Mouse (Mus musculus): ENCODE results near the gene Hist1h4d.

The Hist1h4d gene

DNA sequence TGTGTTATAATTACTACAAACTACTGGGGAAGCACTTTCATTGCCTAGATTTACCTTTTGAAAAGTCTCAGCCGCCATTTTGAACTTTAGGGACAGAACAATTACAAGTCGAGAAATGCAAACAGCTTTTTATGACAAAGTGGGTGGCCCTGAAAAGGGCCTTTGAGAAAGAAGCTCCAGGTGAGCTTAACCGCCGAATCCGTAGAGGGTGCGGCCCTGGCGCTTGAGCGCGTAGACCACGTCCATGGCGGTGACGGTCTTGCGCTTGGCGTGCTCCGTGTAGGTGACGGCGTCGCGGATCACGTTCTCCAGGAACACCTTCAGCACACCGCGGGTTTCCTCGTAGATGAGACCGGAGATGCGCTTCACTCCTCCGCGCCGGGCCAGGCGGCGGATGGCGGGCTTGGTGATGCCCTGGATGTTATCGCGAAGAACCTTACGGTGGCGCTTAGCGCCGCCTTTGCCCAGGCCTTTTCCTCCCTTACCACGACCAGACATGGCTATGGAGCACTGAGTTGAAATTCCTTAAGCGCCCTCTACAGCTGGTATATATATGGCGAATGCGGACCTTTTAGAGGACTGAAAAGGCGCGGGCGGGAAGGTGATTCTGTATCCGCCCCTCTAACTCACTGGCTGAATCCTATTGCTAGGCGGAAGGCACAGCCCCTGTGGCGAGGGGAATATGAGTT, 30.1 kb upstream of the Hist1h4d start, which contains the start of gene Hist1h4f:
Gene Hist1h4f (minus strand): TSS at position 503 of the 689 bp plus-strand sequence.
- in situ Hi-C loops (cut with MboI; ENCODE audit: low sequenced_read_pairs): loop anchor here (25.0 kb wide), 1 partner anchor 1764 kb away; the partner anchor contains the start of genes Hist1h1b, Hist1h2an, Hist1h2bp and Hist1h3i

DNA sequence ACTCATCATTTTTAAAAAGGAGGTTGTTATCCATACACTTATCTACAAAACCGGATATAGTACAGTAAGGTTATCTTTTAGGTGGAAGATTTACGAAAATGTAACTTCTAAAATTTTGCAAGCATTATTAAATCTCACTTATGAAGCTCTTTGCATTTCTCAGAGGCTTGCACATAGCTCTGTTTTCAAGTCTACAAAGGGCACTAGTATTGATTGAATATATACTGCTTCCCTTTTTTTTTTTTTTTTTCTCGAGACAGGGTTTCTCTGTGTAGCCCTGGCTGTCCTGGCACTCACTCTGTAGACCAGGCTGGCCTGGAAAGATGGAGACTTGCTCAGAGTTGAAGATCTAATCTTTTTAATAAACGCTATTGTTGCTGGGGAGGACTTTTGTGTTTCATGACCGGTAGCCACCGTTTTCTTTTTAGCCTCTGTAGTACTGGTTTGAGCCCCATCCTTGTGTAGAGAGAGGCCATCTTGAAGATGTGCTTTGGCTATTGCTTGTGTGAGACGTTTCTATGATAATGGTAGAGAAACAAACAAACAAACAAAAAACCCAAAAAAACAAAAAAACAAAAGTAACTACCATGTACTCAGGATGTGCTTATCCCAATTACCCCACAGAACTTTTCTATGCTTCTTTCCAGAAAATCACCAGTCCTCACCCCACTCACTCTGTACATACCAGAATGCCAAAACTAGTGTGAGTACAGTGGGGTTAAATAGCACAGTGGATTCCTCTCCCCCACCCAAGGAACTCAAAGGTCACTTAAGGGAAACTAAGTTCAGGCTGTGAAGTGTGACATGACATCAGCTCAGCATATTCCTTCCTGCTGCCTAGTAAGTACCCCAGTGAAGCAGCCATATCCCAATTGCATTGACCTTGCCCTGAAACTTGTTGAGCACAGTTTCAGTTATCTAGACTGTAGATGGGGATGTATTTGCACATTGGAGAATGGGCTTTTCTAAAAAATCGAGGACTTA, 29.2 kb upstream of the Hist1h4d start:
- in situ Hi-C loops (cut with MboI; ENCODE audit: low sequenced_read_pairs): loop anchor here (25.0 kb wide), 1 partner anchor 1765 kb away; the partner anchor contains the start of genes Hist1h1b, Hist1h2an, Hist1h2bp and Hist1h3i

GRCm38 (mm10) chr13:23552962-23553361, 28.4 kb upstream of the Hist1h4d start, which contains the start of gene Hist1h1d:
Hist1h1d (plus strand) TSS chr13:23553262.
- in situ Hi-C loops (cut with MboI; ENCODE audit: low sequenced_read_pairs): loop anchor here (25.0 kb wide), 1 partner anchor 1766 kb away; the partner anchor contains the start of genes Hist1h1b, Hist1h2an, Hist1h2bp and Hist1h3i

DNA sequence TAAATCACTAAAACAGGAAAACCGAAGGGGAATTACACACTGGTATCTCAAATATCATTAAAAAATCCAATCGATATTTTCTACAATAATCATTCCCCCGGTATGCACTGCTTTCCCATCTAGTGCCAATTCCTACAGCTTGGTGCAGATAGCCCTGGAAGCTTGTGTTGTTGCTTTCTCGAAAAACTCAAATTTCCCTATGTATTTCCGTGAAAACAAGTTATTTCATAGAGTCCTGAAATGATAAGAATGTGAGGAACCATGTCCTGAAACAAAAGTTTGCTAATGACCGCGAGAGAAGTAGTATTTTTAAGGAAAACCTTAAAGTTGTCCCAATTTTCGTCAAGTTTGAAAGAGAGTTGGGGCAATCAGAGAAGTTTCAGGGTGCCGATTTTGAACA, 27.0 kb upstream of the Hist1h4d start:
- in situ Hi-C loops (cut with MboI; ENCODE audit: low sequenced_read_pairs): loop anchor here (25.0 kb wide), 1 partner anchor 1767 kb away; the partner anchor contains the start of genes Hist1h1b, Hist1h2an, Hist1h2bp and Hist1h3i

DNA sequence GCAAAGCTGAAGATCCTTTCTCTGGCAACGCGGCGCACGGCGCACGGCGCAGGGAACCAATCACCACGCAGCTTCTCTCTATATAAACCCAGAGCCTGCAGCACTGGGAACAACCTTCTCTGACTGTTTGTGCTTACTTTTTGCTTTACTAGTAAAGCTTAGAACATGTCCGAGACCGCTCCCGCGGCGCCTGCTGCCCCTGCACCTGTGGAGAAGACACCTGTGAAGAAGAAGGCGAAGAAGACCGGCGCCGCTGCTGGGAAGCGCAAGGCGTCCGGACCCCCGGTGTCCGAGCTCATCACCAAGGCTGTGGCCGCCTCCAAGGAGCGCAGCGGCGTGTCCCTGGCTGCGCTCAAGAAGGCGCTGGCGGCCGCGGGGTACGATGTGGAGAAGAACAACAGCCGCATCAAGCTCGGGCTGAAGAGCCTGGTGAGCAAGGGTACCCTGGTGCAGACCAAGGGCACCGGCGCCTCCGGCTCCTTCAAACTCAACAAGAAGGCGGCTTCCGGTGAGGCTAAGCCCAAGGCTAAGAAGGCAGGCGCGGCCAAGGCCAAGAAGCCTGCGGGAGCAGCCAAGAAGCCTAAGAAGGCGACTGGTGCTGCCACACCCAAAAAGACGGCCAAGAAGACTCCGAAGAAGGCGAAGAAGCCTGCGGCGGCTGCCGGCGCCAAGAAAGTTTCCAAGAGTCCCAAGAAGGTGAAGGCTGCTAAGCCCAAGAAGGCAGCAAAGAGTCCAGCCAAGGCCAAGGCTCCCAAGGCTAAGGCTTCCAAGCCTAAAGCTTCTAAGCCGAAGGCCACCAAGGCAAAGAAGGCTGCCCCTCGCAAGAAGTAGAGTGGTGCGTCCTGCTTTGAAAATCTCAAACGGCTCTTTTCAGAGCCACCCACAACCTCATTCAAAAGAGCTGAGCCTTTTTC, 26.2 kb upstream of the Hist1h4d start:
- in situ Hi-C loops (cut with MboI; ENCODE audit: low sequenced_read_pairs): loop anchor here (25.0 kb wide), 1 partner anchor 1768 kb away; the partner anchor contains the start of genes Hist1h1b, Hist1h2an, Hist1h2bp and Hist1h3i

DNA sequence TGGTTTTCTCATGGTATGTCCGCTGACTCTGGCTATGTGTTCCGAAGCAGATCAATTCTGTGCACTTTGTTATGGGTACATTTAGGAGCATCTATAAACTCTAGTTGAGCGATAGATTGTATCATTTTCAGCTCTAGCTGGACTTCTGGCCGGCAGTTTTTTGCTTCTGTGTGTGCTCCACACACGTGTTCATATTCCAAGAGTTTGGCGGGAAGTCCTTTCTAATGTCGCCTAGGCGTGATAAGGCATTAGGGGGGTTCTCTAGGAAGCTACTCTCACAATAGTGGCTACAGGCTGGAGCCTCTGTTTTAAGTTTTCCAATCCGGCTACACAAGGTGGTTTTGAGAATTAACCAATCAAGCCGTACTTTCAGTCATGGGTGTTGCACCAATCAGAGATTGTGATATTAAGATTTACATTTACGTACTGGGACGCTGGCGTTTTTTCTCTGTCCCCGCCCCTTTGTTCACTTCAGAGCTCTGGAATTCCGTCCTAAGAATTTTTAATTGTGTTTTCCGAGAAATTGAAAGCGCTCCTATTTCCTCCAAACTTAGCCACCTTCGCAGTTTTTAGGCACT, 25.5 kb upstream of the Hist1h4d start:
- in situ Hi-C loops (cut with MboI; ENCODE audit: low sequenced_read_pairs): loop anchor here (25.0 kb wide), 1 partner anchor 1769 kb away; the partner anchor contains the start of genes Hist1h1b, Hist1h2an, Hist1h2bp and Hist1h3i

- in situ Hi-C loops (cut with MboI; ENCODE audit: low sequenced_read_pairs): loop anchor here (25.0 kb wide), 1 partner anchor 1770 kb away; the partner anchor contains the start of genes Hist1h1b, Hist1h2an, Hist1h2bp and Hist1h3i
Observed at GRCm38 (mm10) chr13:23556906-23557305, 24.5 kb upstream of the Hist1h4d start.

DNA sequence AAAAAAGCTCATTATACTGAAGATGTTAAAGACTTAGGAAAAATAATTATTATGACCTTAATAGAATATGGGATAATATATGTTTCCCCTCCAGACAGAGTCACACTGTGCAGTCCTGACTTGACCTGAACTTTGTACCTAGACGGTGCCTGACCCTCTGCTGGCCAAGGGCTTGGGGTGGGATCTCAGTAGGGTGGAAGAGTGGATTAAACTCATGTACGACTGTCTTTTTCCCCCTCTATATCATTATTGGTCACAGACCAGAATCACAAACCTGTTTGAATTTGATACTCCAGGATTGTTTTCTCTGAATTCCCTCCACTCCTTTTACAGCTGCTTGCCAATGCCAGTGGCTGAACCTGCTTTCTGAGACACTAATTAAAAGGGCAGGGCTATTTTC, 20.7 kb upstream of the Hist1h4d start:
- in situ Hi-C loops (cut with MboI; ENCODE audit: low sequenced_read_pairs): loop anchor here (25.0 kb wide), 1 partner anchor 1773 kb away; the partner anchor contains the start of genes Hist1h1b, Hist1h2an, Hist1h2bp and Hist1h3i

- in situ Hi-C loops (cut with MboI; ENCODE audit: low sequenced_read_pairs): loop anchor here (25.0 kb wide), 1 partner anchor 1774 kb away; the partner anchor contains the start of genes Hist1h1b, Hist1h2an, Hist1h2bp and Hist1h3i
Observed at GRCm38 (mm10) chr13:23561531-23561882, 19.9 kb upstream of the Hist1h4d start.

DNA sequence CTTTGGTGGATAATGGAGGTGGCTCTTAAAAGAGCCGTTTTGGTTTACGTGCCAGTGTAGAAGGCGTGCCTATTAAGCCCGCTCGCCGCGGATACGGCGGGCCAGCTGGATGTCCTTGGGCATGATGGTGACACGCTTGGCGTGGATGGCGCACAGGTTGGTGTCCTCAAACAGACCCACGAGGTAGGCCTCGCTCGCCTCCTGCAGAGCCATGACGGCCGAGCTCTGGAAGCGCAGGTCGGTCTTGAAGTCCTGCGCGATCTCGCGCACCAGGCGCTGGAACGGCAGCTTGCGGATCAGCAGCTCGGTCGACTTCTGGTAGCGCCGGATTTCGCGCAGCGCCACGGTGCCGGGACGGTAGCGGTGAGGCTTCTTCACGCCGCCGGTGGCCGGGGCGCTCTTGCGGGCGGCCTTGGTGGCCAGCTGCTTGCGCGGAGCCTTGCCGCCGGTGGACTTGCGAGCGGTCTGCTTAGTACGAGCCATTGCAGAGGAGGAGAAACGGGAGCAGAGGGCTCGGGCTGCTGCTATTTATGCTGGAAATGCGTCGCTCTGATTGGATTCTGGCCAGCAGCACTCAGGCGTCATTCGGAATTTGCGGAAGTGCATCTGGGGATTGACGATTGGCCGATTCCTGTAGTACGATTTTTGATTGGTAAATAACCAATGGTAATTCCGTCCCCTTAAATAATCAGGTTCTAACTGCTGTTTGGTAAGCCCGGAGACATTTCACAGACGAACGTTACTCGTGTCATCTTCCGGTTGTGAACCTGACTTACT, 19.3 kb upstream of the Hist1h4d start, which contains the start of gene Hist1h3e:
Gene Hist1h3e (minus strand): TSS at position 487 of the 777 bp plus-strand sequence.
- in situ Hi-C loops (cut with MboI; ENCODE audit: low sequenced_read_pairs): loop anchor here (25.0 kb wide), 1 partner anchor 1775 kb away; the partner anchor contains the start of genes Hist1h1b, Hist1h2an, Hist1h2bp and Hist1h3i

DNA sequence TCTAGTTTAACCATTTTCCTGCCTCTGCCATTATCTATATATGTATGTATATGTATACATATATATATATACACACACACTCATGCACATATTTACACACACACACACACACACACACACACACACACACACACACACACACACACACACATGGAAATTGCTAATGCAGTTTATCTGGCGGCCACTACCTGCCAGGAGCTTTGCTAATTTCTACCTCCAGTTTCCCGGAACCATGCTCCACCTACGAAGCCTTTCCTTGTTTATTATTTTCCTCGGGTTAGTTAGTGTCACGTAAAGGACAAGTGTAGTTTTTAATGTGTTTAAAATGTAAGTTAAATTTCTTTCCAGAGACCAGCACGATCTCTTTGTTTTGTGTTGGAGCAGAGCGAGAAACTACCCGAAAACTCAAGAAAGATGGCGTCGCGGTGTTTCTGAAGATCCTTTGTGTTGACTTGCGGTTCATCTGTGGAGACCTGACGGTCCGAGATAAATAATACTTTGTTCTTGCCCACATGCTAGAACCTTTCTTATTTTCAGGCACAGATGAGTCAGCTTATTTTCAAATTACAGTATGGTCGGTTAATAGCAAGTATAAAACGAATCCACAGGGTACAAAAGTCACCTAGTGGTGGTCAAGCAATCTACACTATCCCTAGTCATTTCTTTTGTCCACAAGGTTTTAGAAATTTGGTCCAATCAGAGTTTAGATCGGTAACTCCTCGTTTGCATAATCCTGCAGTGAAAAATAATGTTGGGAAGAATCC, 18.5 kb upstream of the Hist1h4d start:
- in situ Hi-C loops (cut with MboI; ENCODE audit: low sequenced_read_pairs): loop anchor here (25.0 kb wide), 1 partner anchor 1776 kb away; the partner anchor contains the start of genes Hist1h1b, Hist1h2an, Hist1h2bp and Hist1h3i

DNA sequence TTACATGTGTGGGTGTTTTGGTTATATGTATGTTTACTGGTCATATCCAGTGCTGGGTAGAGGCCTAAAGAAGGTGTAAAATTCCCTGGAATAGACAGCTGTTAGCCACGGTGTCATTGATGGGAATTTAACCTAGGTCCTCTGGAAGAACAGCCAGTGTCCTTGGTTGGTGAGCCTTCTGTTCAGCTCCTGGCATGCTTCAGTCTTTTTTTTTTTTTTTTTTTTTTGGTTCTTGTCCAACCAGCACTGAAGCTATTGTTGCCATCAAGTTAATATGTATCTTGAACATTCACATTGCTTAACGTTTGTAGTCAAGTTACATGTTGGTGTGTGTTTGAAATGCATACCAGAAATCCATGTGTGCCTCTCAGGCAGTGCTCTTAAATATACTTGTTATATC, 16.9 kb upstream of the Hist1h4d start:
- in situ Hi-C loops (cut with MboI; ENCODE audit: low sequenced_read_pairs): loop anchor here (25.0 kb wide), 1 partner anchor 1777 kb away; the partner anchor contains the start of genes Hist1h1b, Hist1h2an, Hist1h2bp and Hist1h3i

GRCm38 (mm10) chr13:23570261-23571021, 11.0 kb upstream of the Hist1h4d start:
- in situ Hi-C loops (cut with MboI; ENCODE audit: low sequenced_read_pairs): loop anchor here (25.0 kb wide), 1 partner anchor 1783 kb away; the partner anchor contains the start of genes Hist1h1b, Hist1h2an, Hist1h2bp and Hist1h3i

DNA sequence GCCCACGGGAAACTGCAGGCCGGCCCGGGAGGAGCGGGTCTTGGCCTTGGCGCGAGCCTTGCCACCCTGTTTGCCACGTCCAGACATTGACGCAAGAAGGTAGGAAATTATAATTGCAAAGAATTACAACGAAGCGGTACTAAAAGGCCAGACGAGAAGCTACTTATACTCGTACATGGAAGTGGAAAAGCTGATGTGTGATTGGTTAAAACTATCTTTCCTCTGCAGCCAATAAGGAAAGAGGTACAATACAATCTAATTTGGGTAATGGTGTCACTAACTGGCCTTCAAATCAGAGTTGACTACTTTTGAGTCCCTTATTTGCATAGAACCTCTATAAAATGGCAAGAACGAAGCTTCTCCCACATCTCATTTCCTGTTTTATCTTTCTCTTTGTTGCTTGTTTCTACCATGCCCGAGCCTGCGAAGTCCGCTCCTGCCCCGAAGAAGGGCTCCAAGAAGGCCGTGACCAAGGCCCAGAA, 10.3 kb upstream of the Hist1h4d start, which contains the start of the genes Hist1h2ae and Hist1h2bg:
Gene Hist1h2ae (minus strand): TSS at position 199 of the 482 bp plus-strand sequence.
Gene Hist1h2bg (plus strand): TSS at position 375 of the 482 bp plus-strand sequence.
- in situ Hi-C loops (cut with MboI; ENCODE audit: low sequenced_read_pairs): loop anchor here (25.0 kb wide), 1 partner anchor 1784 kb away; the partner anchor contains the start of genes Hist1h1b, Hist1h2an, Hist1h2bp and Hist1h3i

DNA sequence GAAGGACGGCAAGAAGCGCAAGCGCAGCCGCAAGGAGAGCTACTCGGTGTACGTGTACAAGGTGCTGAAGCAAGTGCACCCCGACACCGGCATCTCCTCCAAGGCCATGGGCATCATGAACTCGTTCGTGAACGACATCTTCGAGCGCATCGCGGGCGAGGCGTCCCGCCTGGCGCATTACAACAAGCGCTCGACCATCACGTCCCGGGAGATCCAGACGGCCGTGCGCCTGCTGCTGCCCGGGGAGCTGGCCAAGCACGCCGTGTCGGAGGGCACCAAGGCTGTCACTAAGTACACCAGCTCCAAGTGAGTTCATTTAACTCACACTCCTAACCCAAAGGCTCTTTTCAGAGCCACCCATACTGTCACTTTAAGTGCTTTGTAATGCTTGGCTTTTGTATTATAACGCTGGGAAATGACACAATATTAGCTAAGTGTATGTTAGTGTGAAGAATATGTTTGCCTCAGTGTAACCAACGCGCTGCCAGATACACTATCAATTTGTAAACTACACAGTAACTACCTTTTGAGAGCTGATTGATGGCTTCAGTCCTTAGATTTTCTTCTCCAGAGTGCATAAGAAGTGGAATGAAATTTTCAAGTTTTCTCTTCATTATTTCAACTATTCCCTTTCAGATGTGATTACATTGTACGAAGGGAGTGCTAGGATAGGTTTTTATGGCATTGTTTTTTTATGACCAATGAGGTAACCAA, 9.7 kb upstream of the Hist1h4d start:
- in situ Hi-C loops (cut with MboI; ENCODE audit: low sequenced_read_pairs): loop anchor here (25.0 kb wide), 1 partner anchor 1784 kb away; the partner anchor contains the start of genes Hist1h1b, Hist1h2an, Hist1h2bp and Hist1h3i
